Mouse (Mus musculus): ENCODE data around the gene Tgm5. TPM values are rescaled to one million over a fixed set of nuclear protein-coding genes. Genes with fewer than 3 reads are reported as not detected.
"Not testable (repeated sequence)": the region's sequence is repeated elsewhere in the genome, so short reads cannot be mapped to it uniquely, and the experiment has no call there.

The Tgm5 gene
- polyA plus RNA-seq (2015; fragmentation: Nextera tagmentation; extraction: Ambion mirVana) = 0.09 TPM in 1 of 2 replicates, not detected in the other

- Histone ChIP-seq H3K9me3 (ENCODE audit: control insufficient read depth, low read length) (no peaks in the 10 kb centered on the region), H3K9ac (replicated peaks; ENCODE audit: low read depth, low read length) (no peak within 1 kb of the TSS), H3K4me3 (replicated peaks; ENCODE audit: low read length) (no peak within 1 kb of the TSS), H3K27ac (ENCODE audit: low read length) (no peak within 1 kb of the TSS), H3K4me2 (ENCODE audit: low read length) (no peak within 1 kb of the TSS), H3K4me1 (replicated peaks; ENCODE audit: control insufficient read depth, insufficient read depth, low read length) (no peaks in the 10 kb centered on the region), H3K36me3 (ENCODE audit: control insufficient read depth, insufficient read depth) (no peaks in the 10 kb centered on the region), H3K27me3 (replicated peaks; ENCODE audit: control insufficient read depth, insufficient read depth, low read length) (no peaks in the 10 kb centered on the region)
- 60% methylated on average over 6 of the region's 6 CpGs for WGBS
- ATAC-seq = no peak
Measured at GRCm38 (mm10) chr2:121085480-121086185, at the start of gene Tgm5. Tgm5 (minus strand) TSS chr2:121085841.

- no peak overlapping the region for H3K4me2 ChIP-seq (ENCODE audit: low read length)
- H3K4me1 ChIP-seq (replicated peaks; ENCODE audit: control insufficient read depth, insufficient read depth, low read length) = peaks cover 4% of the 10 kb centered on the region
- H3K36me3 ChIP-seq (ENCODE audit: control insufficient read depth, insufficient read depth) = no peaks in the 10 kb centered on the region
- no peak overlapping the region for H3K9ac ChIP-seq (replicated peaks; ENCODE audit: low read depth, low read length)
- H3K27ac ChIP-seq (ENCODE audit: low read length) = no peak overlapping the region
- H3K4me3 ChIP-seq (replicated peaks; ENCODE audit: low read length) = no peak overlapping the region
- no peaks in the 10 kb centered on the region for H3K9me3 ChIP-seq (ENCODE audit: control insufficient read depth, low read length)
- 66% methylated on average over 1 of the region's 1 CpGs for WGBS
- no peak for ATAC-seq
- H3K27me3 ChIP-seq (replicated peaks; ENCODE audit: control insufficient read depth, insufficient read depth, low read length) = no peaks in the 10 kb centered on the region
Measured at GRCm38 (mm10) chr2:121132822-121133221, 47.2 kb upstream of the Tgm5 start.

- Histone ChIP-seq H3K4me2 (ENCODE audit: low read length) (no peak overlapping the region), H3K4me1 (replicated peaks; ENCODE audit: control insufficient read depth, insufficient read depth, low read length) (no peaks in the 10 kb centered on the region), H3K36me3 (ENCODE audit: control insufficient read depth, insufficient read depth) (no peaks in the 10 kb centered on the region), H3K4me3 (replicated peaks; ENCODE audit: low read length) (no peak overlapping the region), H3K9ac (replicated peaks; ENCODE audit: low read depth, low read length) (no peak overlapping the region), H3K27me3 (replicated peaks; ENCODE audit: control insufficient read depth, insufficient read depth, low read length) (no peaks in the 10 kb centered on the region), H3K27ac (ENCODE audit: low read length) (no peak overlapping the region), H3K9me3 (ENCODE audit: control insufficient read depth, low read length) (no peaks in the 10 kb centered on the region)
- WGBS = 69% methylated on average over 9 of the region's 9 CpGs
- no peak for ATAC-seq
Measured at GRCm38 (mm10) chr2:121128865-121129620, 43.4 kb upstream of the Tgm5 start.

GRCm38 (mm10) chr2:121127536-121127935, 41.9 kb upstream of the Tgm5 start:
- no peaks in the 10 kb centered on the region for H3K9me3 ChIP-seq (ENCODE audit: control insufficient read depth, low read length)
- H3K4me3 ChIP-seq (replicated peaks; ENCODE audit: low read length) = no peak overlapping the region
- H3K9ac ChIP-seq (replicated peaks; ENCODE audit: low read depth, low read length) = no peak overlapping the region
- H3K4me2 ChIP-seq (ENCODE audit: low read length) = no peak overlapping the region
- 93% methylated on average over 1 of the region's 1 CpGs for WGBS
- no peak for ATAC-seq
- no peak overlapping the region for H3K27ac ChIP-seq (ENCODE audit: low read length)
- no peaks in the 10 kb centered on the region for H3K4me1 ChIP-seq (replicated peaks; ENCODE audit: control insufficient read depth, insufficient read depth, low read length)
- H3K27me3 ChIP-seq (replicated peaks; ENCODE audit: control insufficient read depth, insufficient read depth, low read length) = no peaks in the 10 kb centered on the region
- H3K36me3 ChIP-seq (ENCODE audit: control insufficient read depth, insufficient read depth) = no peaks in the 10 kb centered on the region

GRCm38 (mm10) chr2:121126302-121126701, 40.7 kb upstream of the Tgm5 start:
- H3K27me3 ChIP-seq (replicated peaks; ENCODE audit: control insufficient read depth, insufficient read depth, low read length); H3K4me3 ChIP-seq (replicated peaks; ENCODE audit: low read length); ATAC-seq; H3K9me3 ChIP-seq (ENCODE audit: control insufficient read depth, low read length); H3K36me3 ChIP-seq (ENCODE audit: control insufficient read depth, insufficient read depth); H3K27ac ChIP-seq (ENCODE audit: low read length); H3K9ac ChIP-seq (replicated peaks; ENCODE audit: low read depth, low read length); H3K4me2 ChIP-seq (ENCODE audit: low read length); H3K4me1 ChIP-seq (replicated peaks; ENCODE audit: control insufficient read depth, insufficient read depth, low read length): not testable (repeated sequence)
- 92% methylated on average over 5 of the region's 5 CpGs for WGBS

- Histone ChIP-seq H3K27ac (ENCODE audit: low read length) (no peak overlapping the region), H3K27me3 (replicated peaks; ENCODE audit: control insufficient read depth, insufficient read depth, low read length) (no peaks in the 10 kb centered on the region), H3K36me3 (ENCODE audit: control insufficient read depth, insufficient read depth) (no peaks in the 10 kb centered on the region), H3K9me3 (ENCODE audit: control insufficient read depth, low read length) (no peaks in the 10 kb centered on the region), H3K9ac (replicated peaks; ENCODE audit: low read depth, low read length) (no peak overlapping the region), H3K4me3 (replicated peaks; ENCODE audit: low read length) (no peak overlapping the region), H3K4me1 (replicated peaks; ENCODE audit: control insufficient read depth, insufficient read depth, low read length) (no peaks in the 10 kb centered on the region), H3K4me2 (ENCODE audit: low read length) (no peak overlapping the region)
- no peak for ATAC-seq
- WGBS = 90% methylated on average over 3 of the region's 3 CpGs
Measured at GRCm38 (mm10) chr2:121119260-121119659, 33.6 kb upstream of the Tgm5 start.

GRCm38 (mm10) chr2:121115418-121115817, 29.8 kb upstream of the Tgm5 start:
- H3K9ac ChIP-seq (replicated peaks; ENCODE audit: low read depth, low read length) = no peak overlapping the region
- H3K4me2 ChIP-seq (ENCODE audit: low read length) = no peak overlapping the region
- no peaks in the 10 kb centered on the region for H3K36me3 ChIP-seq (ENCODE audit: control insufficient read depth, insufficient read depth)
- no peaks in the 10 kb centered on the region for H3K4me1 ChIP-seq (replicated peaks; ENCODE audit: control insufficient read depth, insufficient read depth, low read length)
- no peaks in the 10 kb centered on the region for H3K27me3 ChIP-seq (replicated peaks; ENCODE audit: control insufficient read depth, insufficient read depth, low read length)
- no peaks in the 10 kb centered on the region for H3K9me3 ChIP-seq (ENCODE audit: control insufficient read depth, low read length)
- H3K27ac ChIP-seq (ENCODE audit: low read length) = no peak overlapping the region
- WGBS = 86% methylated on average over 2 of the region's 2 CpGs
- no peak overlapping the region for H3K4me3 ChIP-seq (replicated peaks; ENCODE audit: low read length)
- no peak for ATAC-seq

- H3K4me2 ChIP-seq (ENCODE audit: low read length) = no peak within 1 kb of the TSS
- H3K4me3 ChIP-seq (replicated peaks; ENCODE audit: low read length) = no peak within 1 kb of the TSS
- no peaks in the 10 kb centered on the region for H3K9me3 ChIP-seq (ENCODE audit: control insufficient read depth, low read length)
- no peak for ATAC-seq
- no peak within 1 kb of the TSS for H3K27ac ChIP-seq (ENCODE audit: low read length)
- H3K4me1 ChIP-seq (replicated peaks; ENCODE audit: control insufficient read depth, insufficient read depth, low read length) = no peaks in the 10 kb centered on the region
- H3K36me3 ChIP-seq (ENCODE audit: control insufficient read depth, insufficient read depth) = no peaks in the 10 kb centered on the region
- no peak within 1 kb of the TSS for H3K9ac ChIP-seq (replicated peaks; ENCODE audit: low read depth, low read length)
- H3K27me3 ChIP-seq (replicated peaks; ENCODE audit: control insufficient read depth, insufficient read depth, low read length) = no peaks in the 10 kb centered on the region
- WGBS = 91% methylated on average over 4 of the region's 4 CpGs
Measured at GRCm38 (mm10) chr2:121109695-121110094, 24.1 kb upstream of the Tgm5 start, which contains the start of gene Tgm7. Tgm7 (minus strand) TSS chr2:121109795.

- no peak overlapping the region for H3K4me3 ChIP-seq (replicated peaks; ENCODE audit: low read length)
- no peaks in the 10 kb centered on the region for H3K36me3 ChIP-seq (ENCODE audit: control insufficient read depth, insufficient read depth)
- H3K4me1 ChIP-seq (replicated peaks; ENCODE audit: control insufficient read depth, insufficient read depth, low read length) = no peaks in the 10 kb centered on the region
- ATAC-seq = no peak
- no peaks in the 10 kb centered on the region for H3K27me3 ChIP-seq (replicated peaks; ENCODE audit: control insufficient read depth, insufficient read depth, low read length)
- no peaks in the 10 kb centered on the region for H3K9me3 ChIP-seq (ENCODE audit: control insufficient read depth, low read length)
- H3K4me2 ChIP-seq (ENCODE audit: low read length) = no peak overlapping the region
- no peak overlapping the region for H3K9ac ChIP-seq (replicated peaks; ENCODE audit: low read depth, low read length)
- H3K27ac ChIP-seq (ENCODE audit: low read length) = no peak overlapping the region
Measured at GRCm38 (mm10) chr2:121105940-121106339, 20.3 kb upstream of the Tgm5 start.
